Mouse (Mus musculus) gastrocnemius, postnatal 10 days (tissue): ENCODE measurements around the gene Gm10188. TPM values are rescaled to one million over a fixed set of nuclear protein-coding genes. Genes with fewer than 3 reads are reported as not detected.
A peak's percentile ranks its signal among the peaks of the same experiment; 100 is the strongest.

Experiments
- DNase-seq: peaks from one replicate; pipeline ENCODE4 v3.0.0; 2021; ENCODE audit warnings: mixed read lengths
- long read RNA-seq, 2 experiments: library from polyadenylated mRNA; stranded (forward); transcript quantifications; one replicate each; pipeline ENCODE4 v2.0.0; 2021
- total RNA-seq, 2 experiments: library from RNA; stranded (reverse); gene quantifications; 2 replicates each; pipeline ENCODE4 v1.2.3; 2021

Gm10188 gene
- total RNA-seq: not detected
- long read RNA-seq, experiment 1: 0 reads
- long read RNA-seq, experiment 2: 0 reads

DNA sequence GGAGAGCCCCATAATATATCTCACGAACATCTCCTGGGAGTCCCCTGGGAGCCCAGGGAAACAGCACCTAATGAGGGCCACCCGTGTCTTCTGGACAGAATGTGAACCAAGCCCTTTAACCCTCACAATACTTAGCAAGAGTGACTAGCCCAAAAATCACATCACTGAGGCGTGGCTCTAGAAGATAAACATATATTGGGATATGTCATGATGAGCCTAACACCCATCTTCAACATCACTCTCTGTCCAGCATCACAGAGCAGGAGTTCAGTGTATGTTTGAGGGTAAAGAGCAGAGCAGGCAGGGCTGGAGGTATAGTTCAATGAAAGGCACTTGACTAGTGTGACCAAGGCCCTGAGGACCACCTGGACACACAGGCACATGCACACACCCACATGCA is at the start of gene Gm10188:
Gene Gm10188, minus strand, starts transcription at position 101 of the 400 bp plus-strand sequence.
- no peak for DNase-seq

DNA sequence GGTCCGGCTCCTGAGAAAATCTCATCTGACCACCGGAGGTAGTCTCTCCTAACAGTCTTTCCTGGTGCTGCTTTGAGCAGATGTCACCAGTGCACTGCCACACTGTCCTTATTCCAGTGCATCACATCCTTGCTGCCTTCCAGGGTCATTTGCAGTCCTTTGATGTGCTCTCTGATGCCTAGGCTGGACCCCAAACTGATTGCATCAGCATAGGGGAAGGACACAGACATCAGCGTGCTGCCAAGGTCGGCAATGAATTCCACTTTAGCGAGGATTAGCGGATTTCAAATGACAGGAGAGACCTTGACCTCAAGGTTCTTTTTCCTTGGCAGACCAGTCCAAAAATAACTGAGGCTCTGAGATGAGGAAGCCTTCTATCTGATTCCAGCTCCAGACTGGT is 47.6 kb upstream of the Gm10188 start:
- DNase-seq: no peak

DNA sequence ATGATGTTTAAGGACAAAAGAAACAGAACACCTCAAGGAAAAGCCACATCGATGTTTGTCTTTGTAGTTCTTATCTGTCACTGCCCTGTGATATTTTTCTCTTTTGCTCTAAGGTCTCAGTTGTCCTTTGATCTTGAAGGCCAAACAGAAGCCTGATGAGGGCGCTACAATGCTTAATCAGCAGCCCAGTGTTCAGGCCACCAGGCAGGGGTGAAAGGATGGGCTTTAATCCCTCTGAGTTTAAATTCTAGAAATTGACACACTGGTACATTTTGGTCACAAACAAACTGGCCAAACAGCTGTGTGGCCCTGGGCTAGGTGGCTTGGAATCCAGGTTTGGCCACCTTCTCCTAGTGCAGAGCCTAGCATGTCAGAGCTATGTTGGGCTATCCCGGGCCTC is 47.1 kb upstream of the Gm10188 start:
- DNase-seq: no peak

GRCm38 (mm10) chr1:132271237-132271636 is 41.7 kb upstream of the Gm10188 start:
- DNase-seq: no peak

- DNase-seq: no peak
Measured at GRCm38 (mm10) chr1:132268418-132269060, 39.0 kb upstream of the Gm10188 start.

DNA sequence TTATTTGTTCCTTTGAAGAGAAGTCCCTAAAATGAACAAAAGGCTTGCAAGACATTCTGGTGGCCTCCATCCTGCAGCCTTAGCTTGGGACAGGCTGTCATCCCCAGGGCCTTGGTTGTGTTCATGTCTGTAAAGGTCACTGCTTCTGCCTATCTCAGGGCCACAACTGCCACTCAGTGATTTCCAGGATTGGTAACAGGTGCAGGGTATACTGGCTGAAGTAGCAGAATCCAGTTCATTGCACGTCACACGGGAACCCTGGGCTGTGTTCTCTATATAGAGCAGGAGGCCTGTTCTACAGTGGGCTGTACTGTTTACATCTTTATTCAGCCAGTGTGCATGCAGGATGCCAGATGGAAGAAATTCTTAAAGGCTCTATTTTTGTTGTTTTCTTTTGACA is 38.4 kb upstream of the Gm10188 start:
- DNase-seq: no peak

DNA sequence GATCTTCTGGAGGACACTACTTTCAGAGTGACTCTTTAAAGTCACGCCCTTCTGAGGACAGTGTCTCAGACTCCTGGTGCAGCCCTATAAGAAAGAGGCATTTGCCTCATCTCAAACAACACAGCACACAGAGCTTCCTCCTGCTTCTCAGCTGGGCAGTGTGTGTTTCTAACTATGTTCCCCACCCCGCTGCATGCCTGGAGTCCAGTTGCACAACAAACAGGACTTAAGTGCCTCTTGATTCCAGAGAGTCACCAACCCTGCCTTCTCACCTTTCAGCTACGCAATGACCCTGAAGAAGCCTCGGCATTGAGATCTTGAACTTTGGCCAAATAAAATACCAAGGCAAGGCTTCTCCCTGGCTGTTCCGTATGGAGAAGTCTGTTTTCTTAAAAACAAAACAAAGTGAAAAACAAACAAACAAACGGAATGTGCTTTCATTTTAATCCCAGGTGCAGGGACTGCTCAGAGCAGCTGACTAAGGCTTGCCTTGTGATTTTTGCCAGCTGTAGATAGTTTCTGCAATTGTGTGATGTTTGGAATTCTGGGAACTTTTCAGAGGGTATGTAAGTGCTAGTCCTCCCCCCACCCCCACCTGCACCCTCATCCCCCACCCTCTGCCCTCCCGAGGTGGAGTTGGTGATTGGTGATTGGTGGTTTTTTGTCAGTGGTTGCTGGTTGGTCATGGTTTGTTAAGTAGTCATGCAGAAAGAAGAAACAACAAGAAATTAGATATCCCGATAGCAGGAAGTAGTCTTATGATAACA is 37.4 kb upstream of the Gm10188 start:
- DNase-seq: no peak

DNA sequence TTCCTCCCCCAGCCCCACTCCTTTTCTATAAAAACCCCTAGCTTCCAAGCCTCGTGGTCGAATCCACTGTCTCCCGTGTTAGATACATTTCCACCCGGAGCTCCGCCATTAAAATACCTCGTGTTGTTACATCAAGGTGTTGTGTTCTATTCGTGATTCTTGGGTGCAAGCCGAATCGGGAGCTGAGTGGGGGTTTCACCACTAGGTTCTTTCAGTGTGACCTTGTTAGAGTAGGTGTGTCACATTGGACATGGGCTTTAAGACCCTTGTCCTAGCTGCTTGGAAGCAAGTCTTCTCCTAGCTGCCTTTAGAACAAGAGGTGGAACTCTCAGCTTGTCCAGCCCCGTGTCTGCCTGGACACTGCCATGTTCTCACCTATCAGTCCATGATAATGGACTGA is 36.4 kb upstream of the Gm10188 start:
- DNase-seq: no peak

DNA sequence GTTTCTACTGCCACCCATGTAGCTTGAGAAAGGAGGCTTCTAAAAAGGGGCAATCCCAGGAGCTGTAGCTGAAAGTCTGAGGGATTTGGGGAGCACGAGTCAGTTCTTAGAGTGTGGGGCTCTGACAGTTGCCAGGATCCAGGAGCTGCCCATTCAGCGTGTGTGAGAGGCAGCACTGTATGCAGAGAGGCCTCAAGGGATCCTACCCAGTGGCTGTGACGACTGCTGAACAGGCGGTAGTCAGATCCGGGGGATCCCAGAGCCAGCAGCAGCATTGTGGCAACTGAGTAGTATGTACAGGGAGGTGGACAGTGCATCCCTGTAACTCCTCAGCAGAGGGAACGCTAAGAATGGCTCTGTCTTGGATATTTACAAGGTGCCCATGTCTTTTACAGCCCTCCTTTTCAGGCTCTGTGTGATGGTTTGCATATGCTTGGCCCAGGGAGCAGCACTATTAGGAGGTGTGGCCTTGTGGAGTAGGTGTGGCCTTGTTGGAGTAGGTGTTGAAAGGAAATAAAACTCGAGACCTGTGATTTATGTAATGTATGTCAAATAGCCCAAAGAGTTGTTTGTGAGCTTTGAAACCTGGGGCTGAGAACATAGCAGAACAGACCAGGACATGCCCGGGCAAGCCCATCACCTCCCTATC is 35.8 kb upstream of the Gm10188 start:
- no peak for DNase-seq

DNA sequence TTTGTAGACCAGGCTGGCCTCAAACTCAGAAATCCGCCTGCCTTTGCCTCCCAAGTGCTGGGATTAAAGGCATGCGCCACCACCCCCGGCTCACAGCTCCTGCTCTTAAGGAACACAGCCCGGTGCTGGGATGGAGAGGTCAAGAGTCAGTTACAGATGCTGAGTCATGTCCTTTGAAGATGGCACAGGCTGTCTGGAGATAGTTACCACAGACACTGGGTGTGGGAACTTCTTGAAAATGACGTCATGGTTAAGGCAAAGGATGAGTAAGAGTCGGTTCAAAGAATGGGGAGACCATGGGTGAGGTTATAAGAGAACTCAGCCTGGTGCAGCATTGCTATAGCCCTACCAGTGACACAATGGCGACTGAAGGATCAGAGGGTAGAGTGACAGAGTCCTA is 35.0 kb upstream of the Gm10188 start:
- DNase-seq: no peak

DNA sequence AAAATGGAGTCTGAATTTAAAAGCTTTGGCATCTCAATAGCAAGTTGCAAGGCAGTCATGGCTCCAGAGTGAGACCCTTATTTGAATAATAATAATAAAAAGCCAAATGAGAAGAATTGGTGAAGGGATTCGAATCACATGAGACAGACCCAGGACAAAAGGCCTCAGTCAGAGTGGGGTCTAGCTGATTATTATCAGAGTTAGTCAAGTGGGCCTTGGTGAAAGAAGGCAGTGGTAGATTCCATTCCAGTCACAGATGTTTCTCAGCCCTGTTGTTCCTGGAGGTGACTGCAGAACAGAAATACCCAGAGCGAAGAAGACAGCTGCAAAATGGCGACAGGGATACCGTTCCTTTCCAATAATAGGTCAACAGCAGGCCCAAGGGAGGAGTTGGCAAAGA is 34.1 kb upstream of the Gm10188 start:
- DNase-seq: no peak

GRCm38 (mm10) chr1:132261058-132261457 is 31.5 kb upstream of the Gm10188 start:
- DNase-seq: no peak

DNA sequence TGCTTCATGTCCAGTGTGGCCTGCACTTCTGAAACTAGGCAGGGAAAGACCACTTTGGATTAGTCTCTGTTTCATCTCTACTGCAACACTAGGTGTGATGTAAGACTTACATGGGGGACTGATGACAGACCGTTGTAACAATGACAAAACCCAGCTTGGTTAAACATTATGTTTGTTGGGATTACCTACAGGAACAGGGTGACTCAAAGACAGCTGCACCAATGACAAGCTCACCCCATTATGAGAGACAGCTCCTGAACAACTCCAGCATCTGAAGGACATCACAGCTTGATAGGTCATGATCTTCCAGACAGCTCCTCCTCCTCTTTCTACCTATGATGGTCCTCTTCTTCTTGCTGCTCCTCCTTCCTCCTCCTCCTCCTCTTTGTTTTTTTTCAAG is 30.8 kb upstream of the Gm10188 start:
- no peak for DNase-seq

- DNase-seq: no peak
Measured at GRCm38 (mm10) chr1:132254467-132254866, 24.9 kb upstream of the Gm10188 start.

DNA sequence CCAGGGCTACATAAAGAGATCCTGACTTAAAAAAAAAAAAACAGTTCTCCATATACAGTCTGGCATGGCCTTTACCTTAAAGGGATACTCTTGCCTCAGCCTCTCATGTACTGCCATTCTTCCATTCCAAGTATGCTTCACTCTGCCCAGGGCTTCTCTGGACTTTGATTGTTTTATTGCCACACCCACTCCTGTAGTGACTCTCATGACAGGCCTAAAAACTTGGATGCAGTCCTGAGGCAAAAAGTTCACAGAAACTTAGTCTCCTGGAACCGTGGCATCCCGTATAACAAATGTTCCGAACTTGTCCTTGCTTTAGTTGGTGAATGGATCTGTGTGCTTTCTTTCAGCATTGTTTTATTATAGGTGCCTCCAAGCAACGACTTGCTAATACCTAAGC is 17.1 kb upstream of the Gm10188 start:
- no peak for DNase-seq

GRCm38 (mm10) chr1:132246137-132246536 is 16.6 kb upstream of the Gm10188 start:
- no peak for DNase-seq

- no peak for DNase-seq
Measured at GRCm38 (mm10) chr1:132245010-132245409, 15.4 kb upstream of the Gm10188 start.

DNA sequence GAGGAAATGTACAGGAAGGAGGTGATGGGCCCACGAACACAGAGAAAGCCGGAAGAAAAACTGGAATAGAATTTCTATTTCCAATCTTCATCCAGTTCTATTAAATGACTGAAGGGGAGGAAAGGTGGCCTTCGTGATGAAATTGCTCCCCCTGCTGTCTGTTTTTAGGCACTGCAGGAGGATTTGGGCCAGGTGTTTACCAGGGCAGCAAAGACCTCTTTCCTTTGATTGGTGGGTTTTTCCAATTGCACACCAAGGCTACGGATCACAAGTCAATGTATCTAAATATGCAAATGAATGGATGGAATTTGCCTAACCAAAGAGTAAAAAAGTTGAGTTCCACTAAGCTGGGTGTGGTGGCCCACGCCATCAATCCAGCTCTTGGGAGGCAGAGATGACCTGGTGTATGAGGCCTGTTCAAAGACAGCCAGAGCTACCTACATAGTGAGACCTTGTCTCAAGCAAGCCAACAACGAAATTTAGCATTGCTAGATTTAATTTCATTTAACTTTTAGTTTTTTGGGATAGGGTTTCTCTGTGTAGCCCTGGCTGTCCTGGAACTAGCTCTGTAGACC is 8.1 kb upstream of the Gm10188 start:
- DNase-seq: peak; percentile 57

- no peak for DNase-seq
Measured at GRCm38 (mm10) chr1:132234757-132235273, 5.2 kb upstream of the Gm10188 start.

GRCm38 (mm10) chr1:132233566-132233965 is 4.0 kb upstream of the Gm10188 start:
- peak; percentile 34 for DNase-seq

DNA sequence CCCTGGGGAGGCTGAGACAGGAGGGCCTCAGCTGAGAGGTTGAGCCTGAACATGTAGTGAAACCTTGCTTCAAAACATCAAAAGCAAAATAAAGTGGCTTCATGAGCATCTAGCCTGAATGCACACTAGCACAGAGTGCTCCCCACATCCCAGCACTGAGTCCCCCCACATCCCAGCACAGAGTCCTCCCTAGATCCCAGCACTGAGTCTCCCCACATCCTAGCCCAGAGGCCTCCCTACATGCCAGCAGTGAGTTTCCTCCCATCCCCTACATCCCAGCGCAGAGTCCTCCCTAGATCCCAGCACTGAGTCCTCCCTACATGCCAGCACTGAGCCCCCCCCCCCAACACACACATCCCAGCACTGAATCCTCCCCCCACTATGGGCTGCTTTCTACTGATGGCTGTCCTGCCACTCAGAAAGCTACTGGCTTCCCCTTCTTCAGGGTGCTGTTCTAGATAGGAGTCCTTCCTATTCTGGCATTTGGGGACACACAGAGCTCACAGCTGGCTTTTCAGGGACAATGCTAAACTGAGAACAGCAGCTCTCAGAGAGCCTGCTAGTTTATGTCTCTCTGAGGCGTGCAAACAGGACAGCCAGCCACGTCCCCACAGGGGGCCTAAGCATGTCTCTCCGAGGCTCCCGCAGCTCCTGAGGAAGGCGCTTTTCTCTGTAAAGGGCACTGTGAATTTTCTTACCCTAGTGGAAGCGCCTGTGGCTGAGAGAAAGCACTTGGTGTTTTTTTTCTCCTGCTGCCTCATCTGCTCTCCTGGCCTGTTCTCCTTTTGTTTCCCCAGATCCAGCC is 2.1 kb upstream of the Gm10188 start:
- no peak for DNase-seq
